Mouse (Mus musculus): Measurements from ENCODE around the gene Ranbp3. TPM values are rescaled to one million over a fixed set of nuclear protein-coding genes. Genes with fewer than 3 reads are reported as not detected.

The Ranbp3 gene
- polyA plus RNA-seq, 1 experiment from 2014 or later = 109 TPM

- 80% methylated on average over 2 of the region's 2 CpGs for WGBS
- no peak for ATAC-seq
These were observed 18.3 kb upstream of the Ranbp3 start for GRCm38 (mm10) chr17:56654771-56655170.

GRCm38 (mm10) chr17:56655311-56655710 is 17.8 kb upstream of the Ranbp3 start:
- no peak overlapping the region for H3K27ac ChIP-seq
- WGBS = 83% methylated on average over 3 of the region's 3 CpGs

More at GRCm38 (mm10) chr17:56654771-56655170, 18.3 kb upstream of the Ranbp3 start:
- Histone ChIP-seq H3K36me3 (no peaks in the 10 kb centered on the region), H3K4me1 (replicated peaks) (no peaks in the 10 kb centered on the region), H3K4me3 (replicated peaks) (no peak overlapping the region), H3K9ac (replicated peaks) (no peak overlapping the region), H3K27ac (no peak overlapping the region), H3K27me3 (no peaks in the 10 kb centered on the region), H3K4me2 (replicated peaks) (no peak overlapping the region), H3K9me3 (no peaks in the 10 kb centered on the region)

GRCm38 (mm10) chr17:56656171-56656570 is 16.9 kb upstream of the Ranbp3 start:
- H3K27ac ChIP-seq = no peak overlapping the region
- H3K36me3 ChIP-seq = no peaks in the 10 kb centered on the region
- no peak for ATAC-seq
- H3K9ac ChIP-seq (replicated peaks) = no peak overlapping the region
- H3K9me3 ChIP-seq = no peaks in the 10 kb centered on the region
- WGBS = 95% methylated on average over 6 of the region's 6 CpGs
- no peaks in the 10 kb centered on the region for H3K27me3 ChIP-seq
- H3K4me1 ChIP-seq (replicated peaks) = no peaks in the 10 kb centered on the region
- no peak overlapping the region for H3K4me2 ChIP-seq (replicated peaks)
- H3K4me3 ChIP-seq (replicated peaks) = no peak overlapping the region

More at GRCm38 (mm10) chr17:56655311-56655710, 17.8 kb upstream of the Ranbp3 start:
- Histone ChIP-seq H3K27me3 (no peaks in the 10 kb centered on the region), H3K9me3 (no peaks in the 10 kb centered on the region), H3K4me2 (replicated peaks) (no peak overlapping the region), H3K9ac (replicated peaks) (no peak overlapping the region), H3K4me3 (replicated peaks) (no peak overlapping the region), H3K36me3 (no peaks in the 10 kb centered on the region), H3K4me1 (replicated peaks) (no peaks in the 10 kb centered on the region)
- ATAC-seq = no peak

- no peak for ATAC-seq
- H3K27ac ChIP-seq = no peak overlapping the region
- H3K4me1 ChIP-seq (replicated peaks) = peaks cover 14% of the 10 kb centered on the region
- no peak overlapping the region for H3K4me2 ChIP-seq (replicated peaks)
- H3K27me3 ChIP-seq = peaks cover 20% of the 10 kb centered on the region
- H3K4me3 ChIP-seq (replicated peaks) = no peak overlapping the region
- no peaks in the 10 kb centered on the region for H3K9me3 ChIP-seq
- no peak overlapping the region for H3K9ac ChIP-seq (replicated peaks)
- H3K36me3 ChIP-seq = no peaks in the 10 kb centered on the region
- 63% methylated on average over 3 of the region's 3 CpGs for WGBS
These were observed 9.4 kb upstream of the Ranbp3 start for GRCm38 (mm10) chr17:56663659-56664058.

GRCm38 (mm10) chr17:56664333-56664732 is 8.8 kb upstream of the Ranbp3 start:
- Histone ChIP-seq H3K27me3 (peaks cover 20% of the 10 kb centered on the region), H3K4me3 (replicated peaks) (no peak overlapping the region), H3K4me1 (replicated peaks) (peaks cover 14% of the 10 kb centered on the region), H3K36me3 (no peaks in the 10 kb centered on the region), H3K9me3 (no peaks in the 10 kb centered on the region), H3K9ac (replicated peaks) (no peak overlapping the region; the same call in 1 of the 2 replicates), H3K27ac (no peak overlapping the region), H3K4me2 (replicated peaks) (peak overlapping the region; percentile 5; the same call in 1 of the 2 replicates)
- no peak for ATAC-seq
- 2% methylated on average over 10 of the region's 10 CpGs for WGBS

GRCm38 (mm10) chr17:56666384-56666783 is 6.7 kb upstream of the Ranbp3 start:
- H3K27ac ChIP-seq = no peak overlapping the region
- H3K4me3 ChIP-seq (replicated peaks) = no peak overlapping the region
- no peak for ATAC-seq
- H3K9me3 ChIP-seq = no peaks in the 10 kb centered on the region
- 92% methylated on average over 4 of the region's 4 CpGs for WGBS
- peaks cover 20% of the 10 kb centered on the region for H3K27me3 ChIP-seq
- no peak overlapping the region for H3K9ac ChIP-seq (replicated peaks)
- no peaks in the 10 kb centered on the region for H3K36me3 ChIP-seq
- H3K4me1 ChIP-seq (replicated peaks) = peaks cover 14% of the 10 kb centered on the region
- H3K4me2 ChIP-seq (replicated peaks) = no peak overlapping the region

DNA sequence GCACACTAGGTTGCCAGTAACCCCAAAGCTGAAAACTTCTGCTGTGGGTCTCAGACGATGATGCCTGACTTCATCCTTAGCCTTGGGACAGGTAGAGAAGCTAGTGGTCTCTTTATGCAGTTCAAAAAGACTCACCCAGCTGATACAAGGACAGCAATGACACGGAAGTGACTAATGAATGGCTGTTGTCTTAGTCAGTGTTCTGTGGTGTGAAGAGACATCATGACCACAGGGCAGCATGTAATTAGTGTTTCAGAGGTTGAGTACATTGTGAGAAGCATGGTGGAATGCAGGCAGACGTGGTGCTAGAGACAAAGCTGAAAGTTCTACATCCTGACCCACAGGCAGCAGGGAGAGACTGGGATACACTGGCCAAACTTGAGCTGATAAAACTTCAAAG is 5.5 kb upstream of the Ranbp3 start:
- ATAC-seq = no peak
- peaks cover 20% of the 10 kb centered on the region for H3K27me3 ChIP-seq
- WGBS = 78% methylated on average over 3 of the region's 3 CpGs

GRCm38 (mm10) chr17:56668384-56669144 is 4.5 kb upstream of the Ranbp3 start:
- WGBS = 5% methylated on average over 31 of the region's 31 CpGs
- peak overlapping the region; percentile 72 for H3K4me2 ChIP-seq (replicated peaks)
- 0 out of 2 replicates have a peak, but pooled peaks have one; percentile 28 for ATAC-seq
- H3K9ac ChIP-seq (replicated peaks) = peak overlapping the region; percentile 67
- H3K4me3 ChIP-seq (replicated peaks) = peak overlapping the region; percentile 40
- H3K27me3 ChIP-seq = peaks cover 20% of the 10 kb centered on the region
- peaks cover 20% of the 10 kb centered on the region for H3K4me1 ChIP-seq (replicated peaks)
- H3K36me3 ChIP-seq = no peaks in the 10 kb centered on the region
- no peak overlapping the region for H3K27ac ChIP-seq
- no peaks in the 10 kb centered on the region for H3K9me3 ChIP-seq

More for the DNA sequence above, 5.5 kb upstream of the Ranbp3 start:
- H3K9ac ChIP-seq (replicated peaks) = no peak overlapping the region
- no peak overlapping the region for H3K4me2 ChIP-seq (replicated peaks)
- no peaks in the 10 kb centered on the region for H3K9me3 ChIP-seq
- no peaks in the 10 kb centered on the region for H3K36me3 ChIP-seq
- no peak overlapping the region for H3K4me3 ChIP-seq (replicated peaks)
- H3K4me1 ChIP-seq (replicated peaks) = peaks cover 18% of the 10 kb centered on the region
- no peak overlapping the region for H3K27ac ChIP-seq

DNA sequence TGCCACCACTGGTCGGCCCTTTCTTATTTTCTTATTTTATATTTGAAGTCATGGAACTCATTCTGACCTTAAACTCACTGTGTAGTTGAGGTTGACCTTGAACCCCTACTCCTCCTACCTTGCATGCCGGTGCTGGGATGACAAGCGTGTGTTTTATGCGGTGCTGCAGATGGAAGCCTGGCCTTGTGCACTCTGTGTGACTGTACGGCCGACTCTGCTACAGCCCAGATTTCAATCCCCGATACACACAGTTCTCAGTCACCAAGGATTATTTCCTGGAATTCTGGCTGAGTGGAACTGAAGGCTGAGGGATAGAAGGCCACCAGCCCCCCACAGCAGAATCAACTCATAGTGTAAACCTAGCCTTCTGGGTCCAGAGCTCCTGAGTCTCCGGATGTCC is 3.3 kb upstream of the Ranbp3 start:
- H3K9me3 ChIP-seq = no peaks in the 10 kb centered on the region
- no peaks in the 10 kb centered on the region for H3K36me3 ChIP-seq
- peaks cover 20% of the 10 kb centered on the region for H3K27me3 ChIP-seq
- peaks cover 20% of the 10 kb centered on the region for H3K4me1 ChIP-seq (replicated peaks)
- peak overlapping the region; percentile 32; the same call in 1 of the 2 replicates for H3K9ac ChIP-seq (replicated peaks)
- ATAC-seq = no peak
- H3K4me2 ChIP-seq (replicated peaks) = no peak overlapping the region
- WGBS = 87% methylated on average over 8 of the region's 8 CpGs
- no peak overlapping the region for H3K27ac ChIP-seq
- no peak overlapping the region for H3K4me3 ChIP-seq (replicated peaks)

DNA sequence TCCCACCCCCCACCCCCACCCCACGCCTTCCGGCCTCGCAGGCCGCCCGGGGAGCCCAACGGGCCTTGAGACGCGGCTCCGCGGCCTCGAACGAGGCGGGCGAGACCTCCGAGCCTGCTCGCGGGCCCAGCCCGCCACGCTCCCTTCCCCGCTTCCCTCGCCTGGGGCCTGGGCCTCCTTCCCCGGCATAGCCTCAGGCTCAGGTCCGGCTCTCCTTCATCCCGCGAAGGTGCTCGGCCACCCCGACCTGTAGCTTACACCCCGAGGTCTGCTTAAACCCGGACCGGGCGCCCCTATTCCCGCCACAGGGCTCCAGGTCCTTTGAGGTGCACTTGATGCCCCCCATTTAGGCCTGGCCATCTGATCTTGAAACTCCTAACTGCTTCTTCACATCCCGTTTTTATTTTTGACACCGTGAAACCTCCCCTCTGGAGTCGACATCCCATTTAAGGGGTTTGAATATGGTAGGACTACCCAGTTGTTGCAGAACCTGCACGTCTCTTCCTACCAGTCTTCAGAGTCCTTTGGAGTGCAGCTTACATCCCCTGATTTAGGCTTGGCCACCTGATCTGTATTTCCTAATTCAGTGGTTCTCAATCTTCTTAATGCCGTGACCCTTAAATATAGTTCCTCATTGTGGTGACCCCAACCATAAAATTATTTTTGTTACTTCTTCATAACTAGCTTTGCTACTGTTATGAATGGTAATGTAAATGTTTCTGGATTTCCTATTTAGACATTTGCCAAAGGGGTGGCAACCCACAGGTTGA is 738 bp downstream of the Ranbp3 start:
- peaks cover 16% of the 10 kb centered on the region for H3K36me3 ChIP-seq
- no peaks in the 10 kb centered on the region for H3K9me3 ChIP-seq
- H3K4me1 ChIP-seq (replicated peaks) = peaks cover 46% of the 10 kb centered on the region
- peak overlapping the region; percentile 85 for H3K27ac ChIP-seq
- peak overlapping the region; percentile 99 for H3K4me3 ChIP-seq (replicated peaks)
- no peaks in the 10 kb centered on the region for H3K27me3 ChIP-seq
- H3K4me2 ChIP-seq (replicated peaks) = peak overlapping the region; percentile 75
- H3K9ac ChIP-seq (replicated peaks) = peak overlapping the region; percentile 99
- 2% methylated on average over 35 of the region's 37 CpGs for WGBS
- ATAC-seq = peak; percentile 37

GRCm38 (mm10) chr17:56681791-56682190 is 8.7 kb downstream of the Ranbp3 start:
- no peak overlapping the region for H3K4me3 ChIP-seq (replicated peaks)
- no peak overlapping the region for H3K4me2 ChIP-seq (replicated peaks)
- WGBS = 81% methylated on average over 4 of the region's 4 CpGs
- H3K27ac ChIP-seq = no peak overlapping the region
- peaks cover 71% of the 10 kb centered on the region for H3K36me3 ChIP-seq
- ATAC-seq = no peak
- H3K9ac ChIP-seq (replicated peaks) = no peak overlapping the region
- no peaks in the 10 kb centered on the region for H3K9me3 ChIP-seq
- peaks cover 18% of the 10 kb centered on the region for H3K4me1 ChIP-seq (replicated peaks)
- no peaks in the 10 kb centered on the region for H3K27me3 ChIP-seq

DNA sequence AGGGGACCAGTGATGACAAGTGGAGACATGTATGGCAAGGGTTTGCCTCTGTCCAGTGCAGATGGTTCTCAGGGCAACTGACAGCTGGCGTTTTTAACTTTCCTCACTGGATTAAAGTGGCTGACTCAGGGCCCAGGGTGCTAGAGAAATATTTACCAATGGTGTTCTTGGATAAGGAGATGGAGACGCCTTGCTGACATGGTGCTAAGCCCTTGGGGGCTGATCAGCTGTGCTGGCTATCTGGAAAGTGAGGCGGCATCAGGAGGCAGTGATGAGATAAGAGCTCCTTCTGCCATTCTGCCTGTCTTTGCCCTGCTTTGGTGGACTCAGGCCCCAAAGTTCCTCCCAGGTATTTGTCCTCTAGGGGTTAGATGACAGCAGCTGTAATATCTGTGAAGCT is 9.8 kb downstream of the Ranbp3 start:
- Histone ChIP-seq H3K36me3 (peaks cover 71% of the 10 kb centered on the region), H3K4me3 (replicated peaks) (no peak overlapping the region), H3K9me3 (no peaks in the 10 kb centered on the region), H3K27ac (no peak overlapping the region), H3K27me3 (no peaks in the 10 kb centered on the region), H3K9ac (replicated peaks) (no peak overlapping the region), H3K4me2 (replicated peaks) (no peak overlapping the region), H3K4me1 (replicated peaks) (peaks cover 7% of the 10 kb centered on the region; the same call in 1 of the 2 replicates)
- ATAC-seq = no peak
- 80% methylated on average over 3 of the region's 3 CpGs for WGBS
